Mouse (Mus musculus): ENCODE results near the gene Nr4a1.

GRCm38 (mm10) chr15:101215136-101215535 lies 38.9 kb upstream of the Nr4a1 start:
- no peak for TF ChIP-seq CTCF (IDR thresholded peaks at IDR 0.05; ENCODE audit: low read depth, low read length)
- no peak for TF ChIP-seq POLR2AphosphoS5 (IDR thresholded peaks at IDR 0.05; ENCODE audit: insufficient replicate concordance, low read depth, low read length)
- TF ChIP-seq GATA2 (IDR thresholded peaks at IDR 0.05; ENCODE audit: borderline replicate concordance, low read depth, low read length), result no peak
- no peak for TF ChIP-seq GATA1 (IDR thresholded peaks at IDR 0.05; ENCODE audit: borderline replicate concordance, low read length)
- TF ChIP-seq TAL1 (conservative IDR thresholded peaks at IDR 0.05; ENCODE audit: low read depth, low read length), result no peak
